Mouse (Mus musculus) ovary, postnatal 10 days (tissue): ENCODE measurements around the gene Ggt7.
A peak's percentile ranks its signal among the peaks of the same experiment; 100 is the strongest.
"Not testable (repeated sequence)": the region's sequence is repeated elsewhere in the genome, so short reads cannot be mapped to it uniquely, and the experiment has no call there.

Source experiments
- DNase-seq: peaks from one replicate; pipeline ENCODE4 v3.0.0; 2022; ENCODE audit warnings: low spot score

Gene Ggt7

DNA sequence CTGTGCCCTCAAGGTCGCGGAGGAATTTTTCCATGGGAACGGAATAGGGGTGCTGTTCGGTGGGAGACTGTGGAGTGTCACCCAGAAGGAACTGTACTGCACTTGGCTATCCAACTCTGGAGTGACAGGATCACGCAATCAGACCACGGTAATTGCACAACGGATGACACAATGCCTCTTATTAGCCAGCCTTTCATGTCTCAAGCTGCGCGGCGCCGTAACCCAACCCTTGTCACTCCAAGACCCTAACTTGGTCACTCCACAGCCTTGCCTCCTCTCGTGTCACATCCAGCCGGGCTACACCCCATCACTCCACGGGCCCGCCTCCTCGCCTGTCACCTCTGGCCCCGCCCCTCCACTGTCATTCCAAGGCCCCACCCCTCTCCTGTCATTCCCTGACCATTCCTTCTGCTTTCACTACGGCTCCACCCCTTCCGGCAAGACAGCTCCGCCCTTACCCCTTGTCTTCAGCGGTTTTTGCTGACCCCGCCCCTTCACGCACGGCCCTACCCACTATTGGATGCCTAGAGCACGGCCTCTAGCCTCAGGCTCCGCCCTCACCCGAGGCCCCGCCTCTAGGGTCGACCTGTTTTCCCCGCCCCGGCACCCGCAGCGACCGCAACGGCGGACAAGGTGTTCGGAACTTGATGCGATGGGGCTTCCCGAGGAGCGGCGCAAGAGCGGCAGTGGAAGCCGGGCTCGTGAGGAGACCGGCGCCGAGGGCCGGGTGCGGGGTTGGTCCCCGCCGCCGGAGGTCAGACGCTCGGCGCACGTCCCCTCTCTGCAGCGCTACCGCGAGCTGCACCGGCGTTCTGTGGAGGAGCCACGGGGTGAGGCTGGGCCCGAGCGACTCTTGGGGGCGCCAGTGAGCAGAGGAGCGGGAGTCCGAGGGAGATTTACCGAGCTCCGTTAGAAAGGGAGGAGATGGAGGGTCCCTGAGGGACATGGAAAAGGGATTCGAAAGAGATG is at the start of gene Ggt7, which contains the start of gene Acss2:
Ggt7 (minus strand) TSS at position 783 of the 969 bp plus-strand sequence.
Acss2 (plus strand) TSS at position 494 of the 969 bp plus-strand sequence.
- DNase-seq = peak; percentile 88

DNA sequence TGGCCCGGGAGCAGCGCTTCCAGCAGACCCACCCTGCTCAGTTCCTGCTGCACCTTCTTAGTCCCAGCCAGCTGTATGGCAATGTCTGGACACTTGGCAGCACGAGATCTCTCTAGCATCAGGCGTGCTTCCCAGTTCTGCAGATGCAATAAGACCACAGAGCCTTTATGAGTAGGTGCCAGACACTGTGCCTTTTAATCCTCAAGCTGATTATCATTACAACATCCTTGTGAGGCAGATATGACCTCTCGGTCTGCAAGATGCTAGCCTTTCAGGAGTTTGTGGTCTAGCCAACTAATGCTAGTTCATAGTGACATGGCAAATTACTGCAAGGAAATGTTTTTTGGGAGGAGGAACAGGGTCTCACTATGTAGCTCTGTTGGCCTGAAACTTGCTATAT is 49.7 kb upstream of the Ggt7 start:
- DNase-seq = no peak

DNA sequence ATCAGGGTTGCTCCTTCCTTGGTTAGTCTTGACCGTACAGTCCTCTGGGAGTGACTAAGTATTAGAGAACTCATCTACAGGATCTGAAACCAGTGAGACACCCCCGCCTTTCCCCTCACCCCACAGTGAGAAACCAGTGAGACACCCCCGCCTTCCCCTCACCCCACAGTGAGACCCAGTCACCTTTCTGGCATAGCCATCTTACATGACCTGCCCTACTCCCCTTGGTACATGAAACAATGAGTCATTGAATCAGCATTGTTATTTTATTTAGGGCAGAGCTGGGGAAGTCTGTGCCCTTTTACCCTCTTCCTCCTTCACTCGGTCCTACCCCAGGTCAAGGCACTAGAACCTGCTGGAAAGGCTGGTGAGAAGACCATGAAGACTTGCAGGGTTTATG is 44.9 kb upstream of the Ggt7 start:
- no peak for DNase-seq

DNA sequence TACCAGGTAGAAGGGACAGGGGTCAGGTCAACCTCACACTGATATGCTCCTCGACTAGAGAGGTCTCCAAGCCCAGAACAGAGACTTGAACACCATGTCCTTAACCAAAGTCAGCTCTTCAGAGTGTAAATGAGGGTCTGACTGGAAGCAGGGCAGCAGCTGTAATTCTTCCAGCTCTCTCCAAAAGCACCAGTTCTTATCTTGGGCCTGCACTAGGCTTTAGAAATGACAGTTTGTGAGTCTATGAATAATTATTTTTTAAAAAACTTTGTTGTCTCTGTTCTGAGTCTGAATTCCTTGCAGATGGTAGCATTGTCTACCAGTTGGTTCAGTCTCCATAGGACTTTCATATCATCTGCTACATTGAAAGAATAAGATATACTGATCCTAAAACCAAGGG is 44.2 kb upstream of the Ggt7 start:
- no peak for DNase-seq

DNA sequence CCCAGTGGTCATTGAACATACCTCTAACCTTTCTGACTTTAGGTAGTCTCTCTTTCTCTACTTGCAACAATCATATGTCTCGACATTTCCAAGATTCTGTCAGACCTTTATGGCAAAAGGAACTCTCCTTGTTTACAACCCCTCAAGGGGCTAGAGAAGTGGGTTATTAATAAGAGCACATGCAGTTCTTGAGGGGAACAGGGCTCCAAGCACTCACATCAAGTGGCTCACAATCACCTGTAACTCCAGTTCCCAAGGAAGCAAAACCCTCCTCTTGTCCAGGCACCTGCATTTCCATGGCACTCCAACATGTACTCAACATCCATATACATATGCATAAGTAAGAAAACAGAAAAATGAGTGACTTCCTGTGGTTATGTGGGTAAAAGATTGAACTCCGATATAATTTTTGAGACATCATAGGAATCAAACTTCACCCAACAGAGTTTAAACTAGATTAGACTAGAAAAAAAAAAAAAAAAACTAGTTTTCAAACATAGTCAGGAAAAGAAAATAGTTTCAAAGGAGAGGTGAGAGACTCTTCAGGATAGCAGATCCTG is 36.5 kb upstream of the Ggt7 start:
- no peak for DNase-seq

DNA sequence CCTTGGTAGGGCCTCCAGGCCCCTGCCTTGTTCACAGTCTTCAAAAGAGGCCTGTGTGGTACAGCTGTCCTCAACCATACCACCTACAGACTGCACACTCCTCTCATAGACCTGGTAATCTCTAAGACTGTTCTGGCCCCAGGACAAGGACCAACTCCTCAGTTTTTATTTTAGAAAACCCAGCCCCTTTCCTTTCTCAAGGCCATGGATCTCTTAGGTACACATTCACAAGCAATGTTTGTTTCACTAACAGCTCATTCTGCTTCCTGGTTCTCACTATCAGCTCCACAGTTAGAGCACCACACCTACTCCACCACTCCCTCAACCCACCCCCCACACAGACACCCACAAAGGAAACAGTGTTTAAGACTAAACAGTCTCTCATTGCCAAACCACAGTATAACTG is 34.9 kb upstream of the Ggt7 start:
- no peak for DNase-seq

DNA sequence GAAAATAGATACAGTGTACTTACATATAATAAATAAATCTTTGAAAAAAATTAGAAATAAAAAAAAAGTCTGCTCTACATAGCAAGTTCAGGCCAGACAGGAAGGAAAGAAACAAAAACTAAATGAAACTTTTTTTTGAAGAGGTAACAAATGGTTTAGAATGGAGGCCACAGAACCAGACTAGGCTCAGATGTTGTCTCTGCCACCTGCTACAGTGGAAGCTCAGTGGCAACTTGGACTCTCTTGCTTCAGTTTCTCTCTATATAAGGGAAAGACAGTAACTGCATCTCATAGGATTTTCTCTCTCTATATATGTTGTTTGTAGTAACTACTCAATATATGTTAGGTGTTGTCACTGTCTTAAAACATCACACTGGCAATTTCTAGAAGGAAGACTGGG is 34.3 kb upstream of the Ggt7 start:
- DNase-seq = no peak

DNA sequence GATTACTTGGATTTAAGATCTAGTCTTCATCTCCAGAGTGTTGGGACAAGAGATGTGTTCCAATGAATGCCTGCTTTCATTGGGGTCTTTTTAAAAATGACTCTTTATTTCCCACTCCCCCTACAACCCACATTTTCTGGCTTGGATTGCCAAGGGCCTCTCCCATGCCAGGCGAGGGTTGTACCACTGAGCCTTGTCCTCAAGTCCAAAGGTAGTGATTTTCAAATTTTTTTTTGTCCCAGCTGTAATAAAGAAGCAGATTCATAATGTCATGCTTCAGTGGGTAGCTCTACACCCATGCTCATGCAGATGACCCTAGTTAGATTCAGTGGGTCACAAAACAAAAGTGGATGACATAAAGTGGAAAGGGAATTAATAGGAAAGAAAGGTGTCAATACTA is 28.9 kb upstream of the Ggt7 start:
- DNase-seq = no peak

DNA sequence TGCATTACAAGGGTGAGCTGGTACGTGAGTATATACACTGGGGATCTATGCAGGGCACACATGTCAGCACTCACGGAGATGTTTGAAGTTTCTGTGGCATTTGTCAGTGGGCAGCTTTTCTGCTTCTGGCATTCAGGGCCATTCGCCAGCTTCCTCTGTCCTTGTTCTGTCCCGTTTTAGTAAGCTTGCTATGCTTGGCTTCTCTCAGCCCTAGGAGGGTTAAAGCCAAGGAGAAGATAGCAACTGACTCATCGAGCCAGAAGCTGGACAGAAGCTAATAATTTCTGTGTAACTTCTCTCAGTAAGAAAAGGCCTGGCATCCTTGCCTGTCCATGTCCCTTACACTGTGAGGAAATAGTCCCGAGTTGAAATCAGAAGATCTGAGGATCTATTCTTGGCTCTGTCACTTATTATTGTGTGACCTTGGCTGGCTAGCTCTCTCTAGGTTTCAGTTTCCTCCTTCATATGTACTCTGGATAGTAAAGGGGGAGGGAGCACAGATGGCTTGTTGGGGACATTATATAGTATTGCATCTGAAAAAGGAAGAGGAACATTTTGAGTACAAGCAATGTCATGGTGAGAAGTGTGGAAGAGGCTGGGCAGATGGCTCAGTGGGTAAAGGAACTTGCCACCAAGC is 22.9 kb upstream of the Ggt7 start:
- DNase-seq = no peak

DNA sequence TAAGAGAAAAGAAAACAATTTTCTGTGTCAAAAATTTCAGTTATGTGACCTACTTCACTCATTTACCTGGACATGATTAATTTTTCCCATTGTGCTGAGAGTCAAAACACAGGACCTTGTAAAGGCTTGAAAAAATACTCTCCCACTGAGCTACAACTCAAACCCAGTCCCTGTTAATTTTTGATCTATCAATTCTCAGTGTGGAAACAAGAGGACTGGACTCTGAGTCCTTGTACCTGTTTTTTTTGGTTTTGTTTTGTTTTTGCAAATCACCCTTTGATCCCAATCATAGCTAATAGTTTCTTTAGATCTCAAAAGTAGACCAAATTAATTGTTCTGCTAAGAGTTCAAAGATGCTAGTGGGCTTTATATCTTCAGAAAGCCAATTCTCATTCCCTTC is 21.7 kb upstream of the Ggt7 start:
- DNase-seq = no peak

DNA sequence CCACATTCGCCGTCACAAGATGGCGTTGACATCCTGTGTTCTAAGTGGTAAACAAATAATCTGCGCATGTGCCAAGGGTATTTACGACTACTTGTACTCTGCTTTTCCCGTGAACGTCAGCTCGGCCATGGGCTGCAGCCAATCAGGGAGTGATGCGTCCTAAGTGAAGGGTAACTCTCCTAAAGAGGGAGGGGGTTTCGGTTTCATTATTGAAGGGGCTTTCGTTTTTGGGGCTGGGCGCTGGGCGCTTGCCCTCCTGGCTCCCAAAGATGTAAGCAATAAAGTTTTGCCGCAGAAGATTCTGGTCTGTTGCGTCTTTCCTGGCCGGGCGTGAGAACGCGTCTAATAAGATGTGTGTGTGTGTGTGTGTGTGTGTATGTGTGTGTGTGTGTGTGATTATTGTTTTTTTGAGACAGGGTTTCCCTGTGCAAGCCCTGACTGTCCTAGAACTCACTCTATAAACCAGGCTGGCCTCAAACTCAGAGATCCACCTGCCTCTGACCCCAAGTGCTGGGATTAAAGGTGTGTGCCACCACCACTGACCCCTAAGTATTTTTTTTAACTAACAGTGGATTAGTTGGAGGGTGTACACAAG is 20.5 kb upstream of the Ggt7 start:
- not testable (repeated sequence) for DNase-seq

DNA sequence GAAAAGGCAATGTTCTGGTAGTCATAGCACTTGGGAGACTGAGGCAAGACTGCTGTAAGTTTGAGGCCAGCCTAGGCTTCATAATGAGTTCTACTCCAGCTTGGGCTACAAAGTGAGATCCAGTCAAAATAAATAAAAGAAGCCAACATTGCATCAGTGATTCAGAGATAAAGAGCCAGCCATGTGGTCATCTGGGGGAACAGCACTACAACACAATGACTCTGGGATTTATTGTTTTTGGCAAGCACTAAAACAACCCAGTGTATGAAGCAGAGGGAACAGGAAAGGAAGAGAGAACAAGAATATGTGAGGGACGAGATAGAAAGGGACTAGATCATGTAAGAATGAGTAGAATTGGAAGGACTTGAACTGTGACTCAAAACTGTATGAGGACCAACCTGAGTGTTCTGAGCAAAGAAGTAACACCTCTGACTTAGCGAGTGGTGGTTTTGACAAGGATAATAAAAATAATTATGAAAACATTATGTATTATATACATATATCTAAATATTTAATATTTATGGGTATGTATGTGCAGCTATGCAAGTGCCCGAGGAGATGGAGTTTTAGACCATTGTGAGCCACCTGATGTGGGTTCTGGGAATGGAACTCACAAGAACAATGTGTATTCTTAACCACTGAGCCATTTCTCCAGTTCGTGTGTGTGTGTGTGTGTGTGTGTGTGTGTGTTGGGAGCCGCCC is 19.9 kb upstream of the Ggt7 start:
- no peak for DNase-seq

DNA sequence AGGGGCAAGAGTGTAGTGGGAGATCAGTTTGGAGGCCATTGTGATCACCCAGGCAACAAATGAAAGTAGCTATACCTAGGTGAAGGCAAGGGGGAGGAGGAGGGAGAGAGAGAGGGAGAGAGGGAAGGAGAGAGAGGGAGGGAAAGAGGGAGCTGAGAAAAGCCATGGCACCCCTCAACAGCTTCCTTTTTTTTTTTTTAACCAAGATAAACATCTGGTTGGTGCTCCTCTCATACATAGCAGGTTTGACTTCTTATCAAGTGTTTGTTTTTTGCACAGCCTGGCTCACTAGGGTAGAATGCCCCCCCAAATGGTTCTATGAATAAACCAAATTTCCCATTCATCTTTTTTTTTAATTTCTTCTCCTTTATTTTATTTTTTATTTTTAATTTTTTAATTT is 18.3 kb upstream of the Ggt7 start:
- DNase-seq = no peak

DNA sequence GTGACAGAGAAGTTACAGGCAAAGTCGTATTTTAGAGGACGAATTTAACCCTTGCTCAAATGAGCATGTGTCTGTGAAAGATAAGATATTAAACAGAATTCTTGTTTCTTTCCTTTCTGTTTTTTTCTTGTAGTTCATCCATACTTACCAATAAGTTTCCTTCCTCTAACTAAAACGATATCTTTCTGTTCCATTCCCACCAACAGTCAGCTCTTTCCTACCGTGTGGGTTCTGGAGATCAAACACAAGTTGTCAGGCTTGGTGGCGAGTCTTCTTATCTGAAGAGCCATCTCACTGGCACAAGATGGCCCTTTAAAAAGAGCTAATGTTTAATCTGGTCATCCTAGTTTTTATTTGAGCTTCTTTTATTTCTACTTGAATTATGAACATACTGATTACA is 9.3 kb upstream of the Ggt7 start:
- no peak for DNase-seq

DNA sequence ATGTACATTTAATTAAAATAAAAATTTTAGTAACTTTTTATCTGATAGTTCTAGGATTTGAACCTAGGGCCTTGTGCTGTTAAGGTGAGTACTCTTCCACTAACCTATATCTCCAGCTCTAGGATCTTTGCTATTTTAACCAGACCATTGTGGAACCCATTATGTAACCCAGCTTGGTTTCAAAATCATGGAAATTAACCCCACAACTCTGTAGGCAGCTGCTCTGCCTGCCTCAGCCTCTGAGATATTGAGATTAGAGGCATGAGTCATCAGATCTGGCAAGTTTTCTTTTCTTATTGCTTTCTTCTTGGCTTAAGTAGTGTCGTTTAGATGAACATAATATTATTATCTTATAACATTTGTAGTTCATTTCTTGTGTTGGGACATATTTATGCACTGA is 6.3 kb upstream of the Ggt7 start:
- no peak for DNase-seq

DNA sequence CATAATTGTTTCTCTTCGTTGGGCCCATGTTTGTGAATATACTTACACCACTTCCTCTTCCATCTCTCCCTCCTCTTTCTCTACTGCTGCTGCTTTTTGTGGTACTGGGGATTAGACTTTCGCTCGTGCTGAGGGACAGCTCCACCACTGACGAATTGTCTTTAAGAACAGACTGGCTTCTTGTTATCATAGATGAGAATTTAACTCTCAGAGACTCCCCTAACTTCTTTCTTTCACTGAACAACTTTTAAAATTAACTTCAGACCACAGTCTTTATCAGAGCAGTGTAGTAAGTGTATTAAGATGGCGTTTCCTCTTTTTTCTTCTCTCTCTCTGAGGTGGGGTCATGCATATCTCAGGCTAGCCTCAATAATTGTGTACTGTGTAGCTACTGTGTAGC is 5.7 kb upstream of the Ggt7 start:
- DNase-seq = no peak

DNA sequence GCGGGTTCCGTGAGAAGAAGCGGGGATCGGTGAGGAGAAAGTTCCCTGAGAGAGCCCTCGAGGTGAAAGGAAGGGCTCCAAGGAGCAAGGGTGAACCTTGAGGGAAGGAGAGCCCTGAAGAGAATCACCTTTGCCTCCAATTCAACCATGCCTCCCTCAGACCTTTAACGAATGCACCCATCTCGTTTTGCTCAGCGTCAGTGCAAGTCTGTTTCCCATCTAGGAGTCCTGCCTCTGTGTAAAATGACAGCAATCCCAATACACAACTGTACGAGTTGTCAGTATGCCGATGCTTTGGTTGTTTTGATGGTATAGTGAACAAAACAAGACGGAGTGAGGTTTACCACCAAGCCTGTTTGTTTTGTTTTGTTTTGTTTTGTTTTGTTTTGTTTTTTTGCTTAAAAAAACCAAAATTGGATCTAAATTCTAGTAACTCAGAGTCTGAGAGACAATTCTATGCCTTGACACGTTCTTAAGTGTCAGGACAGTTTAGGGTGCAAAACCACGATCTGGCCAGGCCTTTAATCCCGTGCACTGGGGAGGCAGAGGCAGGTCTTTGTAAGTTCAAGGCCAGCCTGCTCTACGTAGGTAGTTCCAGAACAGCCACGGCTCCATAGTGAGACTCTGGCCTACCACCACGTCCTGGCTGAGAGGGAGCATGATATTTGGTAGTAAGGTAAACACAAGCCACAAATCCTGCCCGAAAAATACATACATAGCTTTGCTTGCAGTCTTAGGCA is 664 bp upstream of the Ggt7 start:
- no peak for DNase-seq

DNA sequence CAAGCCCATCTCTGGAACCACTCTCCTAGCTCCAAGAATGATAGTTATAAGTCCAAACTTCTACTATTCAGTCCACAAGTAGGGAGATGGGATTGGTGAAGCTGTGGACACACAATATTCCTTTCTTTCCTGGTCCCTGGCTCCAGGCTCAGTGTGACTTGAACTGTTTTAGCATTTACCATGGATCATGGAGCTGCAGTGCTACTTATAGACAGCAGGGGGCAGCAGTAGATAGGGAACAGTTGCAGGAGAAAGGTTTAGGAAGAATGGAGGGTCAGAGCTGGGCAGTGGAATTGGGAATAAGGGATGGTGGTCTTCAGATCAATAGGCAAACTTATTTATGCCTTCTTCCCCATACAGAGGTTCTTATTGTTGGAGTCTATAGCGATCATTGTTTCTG is 2.1 kb downstream of the Ggt7 start:
- DNase-seq = peak; percentile 30

DNA sequence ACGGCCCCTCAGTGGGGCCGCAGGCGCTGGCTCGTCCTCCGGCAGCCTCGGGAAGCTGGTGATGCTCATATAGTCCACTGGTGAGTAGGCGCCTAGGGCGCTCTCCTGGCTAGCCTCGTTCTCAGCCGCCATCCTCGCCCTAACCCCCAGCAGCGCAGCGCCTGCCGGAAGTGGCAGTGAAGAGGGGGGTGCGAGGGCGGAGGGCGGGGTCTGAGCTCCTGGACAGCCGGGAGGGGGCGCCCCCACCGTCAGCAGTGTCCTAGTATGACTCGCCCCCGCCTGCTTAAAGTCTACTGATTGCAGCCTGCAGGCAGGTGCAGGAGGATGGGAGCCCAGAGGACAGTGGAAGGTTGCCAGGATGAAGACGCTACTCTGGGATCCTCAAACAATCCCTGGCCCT is 3.4 kb downstream of the Ggt7 start:
- DNase-seq = peak; percentile 38

DNA sequence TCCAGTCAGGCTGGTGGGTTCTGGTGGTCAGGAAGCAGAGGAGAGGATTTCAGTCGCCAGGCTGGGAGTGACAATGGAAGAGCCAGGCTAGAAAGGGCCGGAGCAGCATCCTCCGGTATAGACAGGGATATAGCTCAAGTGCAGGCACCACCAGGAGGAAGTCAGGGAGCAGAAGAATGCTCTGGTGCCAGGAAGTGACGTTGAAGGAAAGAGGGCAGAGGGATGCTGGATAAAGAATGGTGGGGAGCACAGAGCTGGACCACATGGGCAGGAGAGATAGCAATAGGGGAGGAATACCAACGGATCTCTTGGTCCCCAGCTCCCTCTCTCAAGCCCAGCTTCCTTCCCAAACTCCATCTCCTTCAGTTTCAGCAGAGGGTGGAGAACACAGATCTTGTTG is 4.5 kb downstream of the Ggt7 start:
- DNase-seq = no peak

DNA sequence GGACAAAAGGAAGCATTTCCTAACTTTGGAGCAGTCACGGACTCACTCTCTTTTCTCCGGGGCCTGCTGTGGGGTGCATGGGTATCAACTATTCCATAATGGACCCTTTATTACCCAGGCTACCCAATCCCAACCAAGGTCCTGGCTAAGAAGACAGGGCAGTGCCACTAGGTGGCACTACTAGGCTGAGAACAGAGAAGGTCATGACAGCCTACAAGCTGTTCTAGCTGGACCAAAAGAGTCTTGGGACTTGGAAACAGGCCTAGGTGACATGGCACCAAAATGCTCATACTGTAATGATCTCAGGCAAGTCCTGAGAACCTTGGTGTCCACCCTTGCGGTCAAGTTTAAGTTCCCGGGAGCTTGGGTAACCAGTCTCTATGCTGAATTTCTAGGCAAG is 5.6 kb downstream of the Ggt7 start:
- no peak for DNase-seq
